Comparison of ENCODE assay signal across 8 mouse cellular contexts in genomic region chr9:106280386-106280785, GRCm38 (mm10). TPM values are rescaled to one million over a fixed set of nuclear protein-coding genes. Genes with fewer than 3 reads are reported as not detected.
DNase-seq lines count a peak whose midpoint lies in the region; ATAC-seq and TF ChIP-seq lines count a peak whose summit lies in the region.

No protein-coding gene starts in this region.

- peak overlapping the region; percentile 85 for H3K27ac ChIP-seq in hindbrain, embryonic 15.5 days (replicated peaks)
- H3K27ac ChIP-seq in limb, embryonic 15.5 days = peak overlapping the region; percentile 81
- H3K27ac ChIP-seq in midbrain, embryonic 14.5 days (replicated peaks; ENCODE audit: low read depth, low read length) = peak overlapping the region; percentile 73
- H3K27ac ChIP-seq in testis, adult 2 months (ENCODE audit: control insufficient read depth, insufficient read depth, low read depth, low read length) = peak overlapping the region; percentile 71

- no peaks in the 10 kb centered on the region for H3K9me3 ChIP-seq in hindbrain, embryonic 15.5 days
- H3K9me3 ChIP-seq in limb, embryonic 15.5 days = no peaks in the 10 kb centered on the region
- no peaks in the 10 kb centered on the region for H3K9me3 ChIP-seq in midbrain, embryonic 14.5 days (ENCODE audit: control insufficient read depth, low read length)

- ATAC-seq in hindbrain, embryonic 15.5 days (ENCODE audit: low FRiP score, low read depth) = peak; percentile 38
- 0 out of 2 replicates have a peak, but pooled peaks have one; percentile 20 for ATAC-seq in limb, embryonic 15.5 days (ENCODE audit: insufficient number of reproducible peaks, low FRiP score, low TSS enrichment, low read depth)
- ATAC-seq in midbrain, embryonic 14.5 days (ENCODE audit: low FRiP score, low TSS enrichment) = peak; percentile 62; the same call in 1 of the 2 replicates

- DNase-seq in urinary bladder, postnatal 25 days (ENCODE audit: low spot score) = peak; percentile 26
- DNase-seq in urinary bladder, adult 2 months (ENCODE audit: low spot score) = no peak
- peak; percentile 67 to 76 for DNase-seq in cerebellum, postnatal 25 days
- DNase-seq in gastrocnemius, adult 8-10 months (ENCODE audit: low spot score in 2 of 2) = peak; percentile 34 to 51
- DNase-seq in midbrain, embryonic 14.5 days = peak; percentile 75

- H3K4me2 ChIP-seq in hindbrain, embryonic 15.5 days = peak overlapping the region; percentile 98
- peak overlapping the region; percentile 85 for H3K4me2 ChIP-seq in limb, embryonic 15.5 days
- peak overlapping the region; percentile 84 for H3K4me2 ChIP-seq in midbrain, embryonic 14.5 days (ENCODE audit: low read length)

- no peaks in the 10 kb centered on the region for H3K27me3 ChIP-seq in hindbrain, embryonic 15.5 days
- H3K27me3 ChIP-seq in limb, embryonic 15.5 days = no peaks in the 10 kb centered on the region
- H3K27me3 ChIP-seq in midbrain, embryonic 14.5 days (ENCODE audit: control insufficient read depth, insufficient read depth, low read length) = no peaks in the 10 kb centered on the region
- no peaks in the 10 kb centered on the region for H3K27me3 ChIP-seq in testis, adult 2 months (ENCODE audit: control insufficient read depth, insufficient read depth, low read length)

- TF ChIP-seq POLR2A in testis, adult 2 months (IDR thresholded peaks at IDR 0.05; ENCODE audit: control insufficient read depth, low read depth, low read length) = 0 out of 2 replicates have a peak, but pooled peaks have one; percentile 24

- WGBS in hindbrain, embryonic 15.5 days = 1% methylated on average over 14 of the region's 14 CpGs
- under 1% methylated on average over 14 of the region's 14 CpGs for WGBS in limb, embryonic 15.5 days
- 1% methylated on average over 14 of the region's 14 CpGs for WGBS in midbrain, embryonic 14.5 days

- peak overlapping the region; percentile 57 for H3K9ac ChIP-seq in hindbrain, embryonic 15.5 days
- H3K9ac ChIP-seq in limb, embryonic 15.5 days = peak overlapping the region; percentile 29
- peak overlapping the region; percentile 53 for H3K9ac ChIP-seq in midbrain, embryonic 14.5 days (replicated peaks; ENCODE audit: low read length)

- peak; percentile 43; the same call in 1 of the 2 replicates for TF ChIP-seq CTCF in testis, adult 2 months (IDR thresholded peaks at IDR 0.05; ENCODE audit: control insufficient read depth, insufficient read depth, insufficient replicate concordance, low read depth, low read length)

- H3K4me1 ChIP-seq in hindbrain, embryonic 15.5 days (replicated peaks) = peaks cover 13% of the 10 kb centered on the region
- peaks cover 13% of the 10 kb centered on the region for H3K4me1 ChIP-seq in limb, embryonic 15.5 days
- H3K4me1 ChIP-seq in midbrain, embryonic 14.5 days (ENCODE audit: control insufficient read depth, insufficient read depth, low read length) = peaks cover 12% of the 10 kb centered on the region; the same call in 1 of the 2 replicates
- H3K4me1 ChIP-seq in testis, adult 2 months (ENCODE audit: control insufficient read depth, insufficient read depth, low read length) = peaks cover 8% of the 10 kb centered on the region

- H3K4me3 ChIP-seq in hindbrain, embryonic 15.5 days = peak overlapping the region; percentile 63
- peak overlapping the region; percentile 63 for H3K4me3 ChIP-seq in limb, embryonic 15.5 days
- H3K4me3 ChIP-seq in midbrain, embryonic 14.5 days (replicated peaks; ENCODE audit: low read depth, low read length) = peak overlapping the region; percentile 48
- peak overlapping the region; percentile 84 for H3K4me3 ChIP-seq in testis, adult 2 months (ENCODE audit: control insufficient read depth, low read depth, low read length)

- 0 out of 2 replicates have a peak, but pooled peaks cover 2% of the 10 kb centered on the region for H3K36me3 ChIP-seq in hindbrain, embryonic 15.5 days
- peaks cover 13% of the 10 kb centered on the region for H3K36me3 ChIP-seq in limb, embryonic 15.5 days
- no peaks in the 10 kb centered on the region for H3K36me3 ChIP-seq in midbrain, embryonic 14.5 days (ENCODE audit: control insufficient read depth, insufficient read depth, low read length)
- H3K36me3 ChIP-seq in testis, adult 2 months (ENCODE audit: control insufficient read depth, insufficient read depth, low read length) = peaks cover 1% of the 10 kb centered on the region

RNA-seq across cellular contexts. Expression of gene Poc1a, which starts 0.5 kb away (rescaled TPM):
- 3.9 and 4.5 TPM in 2 replicates for polyA plus RNA-seq in urinary bladder, adult 2 months (2012; rRNA removed)
- 1 to 10 TPM in 3 of 4 experiments, under 1 TPM in 1; 0.99 to 1.7 (median 1.3) TPM for total RNA-seq in gastrocnemius, adult 8-10 months (2022)
- 8.8 and 9.3 TPM in 2 replicates for polyA plus RNA-seq in hindbrain, embryonic 15.5 days (2015; fragmentation: Nextera tagmentation; extraction: Ambion mirVana)
- 19.1 and 21.3 TPM in 2 replicates for polyA plus RNA-seq in limb, embryonic 15.5 days (2015; fragmentation: Nextera tagmentation; extraction: Ambion mirVana)
- 7.1 and 8.4 TPM in 2 replicates for polyA plus RNA-seq in midbrain, embryonic 14.5 days (2014; fragmentation: Nextera tagmentation; extraction: Ambion mirVana)
- 72.2 and 74.2 TPM in 2 replicates for polyA plus RNA-seq in testis, adult 2 months (2012; rRNA removed)

RNA-seq across cellular contexts. Expression of gene Alas1, which starts 31.9 kb away (rescaled TPM):
- polyA plus RNA-seq in urinary bladder, adult 2 months (2012; rRNA removed) = 93.3 and 105 TPM in 2 replicates
- 100 to 1,000 TPM; 175 to 200 (median 179) TPM for total RNA-seq in gastrocnemius, adult 8-10 months (2022)
- polyA plus RNA-seq in hindbrain, embryonic 15.5 days (2015; fragmentation: Nextera tagmentation; extraction: Ambion mirVana) = 101 and 104 TPM in 2 replicates
- polyA plus RNA-seq in limb, embryonic 15.5 days (2015; fragmentation: Nextera tagmentation; extraction: Ambion mirVana) = 100 and 110 TPM in 2 replicates
- polyA plus RNA-seq in midbrain, embryonic 14.5 days (2014; fragmentation: Nextera tagmentation; extraction: Ambion mirVana) = 93.0 and 101 TPM in 2 replicates
- polyA plus RNA-seq in testis, adult 2 months (2012; rRNA removed) = 123 and 139 TPM in 2 replicates

RNA-seq across cellular contexts. Expression of gene Tlr9, which starts 58.0 kb away (rescaled TPM):
- 1.8 and 2.5 TPM in 2 replicates for polyA plus RNA-seq in urinary bladder, adult 2 months (2012; rRNA removed)
- under 1 TPM in 3 of 4 experiments, not detected in 1; 0.10 to 0.43 (median 0.19) TPM for total RNA-seq in gastrocnemius, adult 8-10 months (2022)
- polyA plus RNA-seq in hindbrain, embryonic 15.5 days (2015; fragmentation: Nextera tagmentation; extraction: Ambion mirVana) = 0.09 and 0.10 TPM in 2 replicates
- polyA plus RNA-seq in limb, embryonic 15.5 days (2015; fragmentation: Nextera tagmentation; extraction: Ambion mirVana) = 0.07 and 0.12 TPM in 2 replicates
- 0.08 and 0.09 TPM in 2 replicates for polyA plus RNA-seq in midbrain, embryonic 14.5 days (2014; fragmentation: Nextera tagmentation; extraction: Ambion mirVana)
- polyA plus RNA-seq in testis, adult 2 months (2012; rRNA removed) = 2.6 and 2.7 TPM in 2 replicates
